Mouse (Mus musculus): ENCODE measurements around the gene Igfbpl1. TPM values are rescaled to one million over a fixed set of nuclear protein-coding genes. Genes with fewer than 3 reads are reported as not detected.

The Igfbpl1 gene
- polyA plus RNA-seq, 1 experiment = 0.42 TPM

DNA sequence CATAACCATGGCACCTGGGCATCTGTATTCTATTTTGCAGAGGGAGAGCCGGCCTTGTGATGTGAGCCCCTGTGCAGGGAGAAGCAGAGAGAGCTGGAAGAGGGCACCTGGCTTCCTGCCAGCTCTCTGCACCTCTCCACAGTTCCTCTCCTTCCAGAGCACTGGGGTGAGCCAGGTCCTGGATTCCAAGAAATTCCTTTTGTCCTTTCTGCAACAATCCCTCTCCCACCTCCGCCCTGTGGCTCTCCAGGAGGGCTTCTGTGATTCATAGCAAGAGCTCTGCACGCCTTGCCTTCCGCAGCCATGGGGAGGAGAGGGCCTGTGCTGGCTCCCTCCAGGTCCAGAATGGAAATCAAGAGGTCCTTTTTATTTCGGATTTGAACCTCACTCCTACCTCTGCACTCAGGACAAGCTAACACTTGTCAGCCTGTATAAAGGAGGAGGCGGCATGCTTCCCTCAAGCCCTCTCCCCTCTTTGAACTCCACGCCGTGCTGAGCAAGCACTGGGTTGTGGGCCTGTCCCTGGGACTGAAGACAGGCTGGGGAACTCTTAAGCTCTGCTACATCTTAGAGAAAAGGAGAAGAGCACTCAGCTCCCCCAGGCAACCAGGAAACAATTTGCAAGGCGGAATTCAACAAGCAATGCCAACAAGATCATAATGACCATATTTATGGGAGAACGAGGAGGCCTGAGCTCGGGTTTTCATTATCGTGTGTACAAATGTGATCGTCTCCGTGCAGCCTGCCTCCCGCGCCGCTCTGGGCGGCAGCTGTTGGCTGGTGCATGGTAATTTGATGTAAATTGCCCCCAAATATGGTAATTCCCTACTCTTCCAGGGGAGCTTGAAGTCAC is 63.2 kb downstream of the Igfbpl1 start:
- Histone ChIP-seq H3K4me1 (ENCODE audit: control insufficient read depth, insufficient read depth, insufficient read length, low read length) (peaks cover 11% of the 10 kb centered on the region), H3K36me3 (ENCODE audit: control insufficient read depth, insufficient read depth, low read length) (no peaks in the 10 kb centered on the region), H3K27ac (ENCODE audit: insufficient read depth, low read depth, low read length) (no peak overlapping the region), H3K27me3 (ENCODE audit: control insufficient read depth, insufficient read depth, low read length) (no peaks in the 10 kb centered on the region), H3K4me3 (ENCODE audit: low read depth, low read length) (peak overlapping the region; percentile 37)
- WGBS = 32% methylated on average over 18 of the region's 18 CpGs
- no peak for TF ChIP-seq POLR2A (IDR thresholded peaks at IDR 0.05; ENCODE audit: low read depth, low read length)
- TF ChIP-seq CTCF (IDR thresholded peaks at IDR 0.05; ENCODE audit: extremely low read depth, insufficient read length, insufficient replicate concordance, low read depth, low read length) = no peak

DNA sequence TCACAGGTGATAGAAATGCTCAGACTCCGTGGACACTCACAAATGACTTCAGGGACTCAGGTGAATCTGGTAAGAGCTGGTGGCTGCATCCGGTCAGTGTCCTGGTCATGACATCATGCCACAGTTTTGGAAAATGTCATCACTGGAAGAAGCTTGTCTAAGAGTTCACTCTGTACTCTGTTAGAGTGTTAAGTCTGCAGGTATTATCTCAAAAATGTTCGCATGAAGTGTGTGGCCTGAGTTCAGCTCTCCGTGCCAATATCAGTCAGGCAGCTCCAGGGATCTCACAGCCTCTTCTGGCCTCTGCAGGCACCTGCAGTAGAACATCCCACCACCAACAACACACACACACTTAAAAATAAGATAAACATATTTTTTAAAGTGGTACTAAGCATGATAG is 64.1 kb downstream of the Igfbpl1 start:
- 95% methylated on average over 4 of the region's 4 CpGs for WGBS
- Histone ChIP-seq H3K4me1 (ENCODE audit: control insufficient read depth, insufficient read depth, insufficient read length, low read length) (peaks cover 11% of the 10 kb centered on the region), H3K4me3 (ENCODE audit: low read depth, low read length) (no peak overlapping the region), H3K27ac (ENCODE audit: insufficient read depth, low read depth, low read length) (no peak overlapping the region), H3K36me3 (ENCODE audit: control insufficient read depth, insufficient read depth, low read length) (no peaks in the 10 kb centered on the region), H3K27me3 (ENCODE audit: control insufficient read depth, insufficient read depth, low read length) (no peaks in the 10 kb centered on the region)
- no peak for TF ChIP-seq CTCF (IDR thresholded peaks at IDR 0.05; ENCODE audit: extremely low read depth, insufficient read length, insufficient replicate concordance, low read depth, low read length)
- TF ChIP-seq POLR2A (IDR thresholded peaks at IDR 0.05; ENCODE audit: low read depth, low read length) = no peak

Other genes with a start within 250 kb of the Igfbpl1 start
- gene Aldh1b1, start 27.9 kb downstream of the Igfbpl1 start, polyA plus RNA-seq (2012; rRNA removed) = 55.3 and 276 TPM in 2 replicates
- gene Stra6l, start 21.7 kb upstream of the Igfbpl1 start, polyA plus RNA-seq (2012; rRNA removed) = 2.3 and 7.1 TPM in 2 replicates
- gene Ccdc180, start 63.4 kb upstream of the Igfbpl1 start, polyA plus RNA-seq (2012; rRNA removed) = not detected in 2 replicates
- 8.7 and 21.9 TPM in 2 replicates for gene Tdrd7, start 138.4 kb upstream of the Igfbpl1 start, polyA plus RNA-seq (2012; rRNA removed)
- gene Tmod1, start 212.0 kb upstream of the Igfbpl1 start, polyA plus RNA-seq (2012; rRNA removed) = 0.67 and 1.2 TPM in 2 replicates

All from small intestine, adult 2 months (tissue).